Mouse (Mus musculus): Measurements from ENCODE around the gene Adcy1. TPM values are rescaled to one million over a fixed set of nuclear protein-coding genes. Genes with fewer than 3 reads are reported as not detected.

The Adcy1 gene
- total RNA-seq, 2 experiments from 2014 or later: 0.48 to 0.59 TPM

DNA sequence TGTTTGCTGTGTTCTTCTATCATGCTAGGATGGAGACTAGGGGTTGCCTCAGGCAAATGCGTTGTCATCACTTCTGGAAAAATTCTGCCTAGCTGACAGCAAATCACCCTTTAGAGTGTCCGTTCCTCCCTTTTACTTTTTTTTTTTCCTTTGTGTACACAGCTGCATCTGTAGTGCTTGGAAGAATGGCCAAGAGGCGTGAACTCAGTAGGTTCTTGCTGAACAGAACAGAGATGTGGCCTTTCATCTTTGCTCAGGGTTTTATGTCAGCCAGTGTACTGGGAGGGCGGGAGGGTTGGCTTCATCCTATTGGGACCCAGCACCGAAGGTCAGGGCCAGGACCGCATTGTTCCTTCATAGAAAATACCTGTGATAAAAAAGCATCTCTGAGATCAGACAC is 72.0 kb downstream of the Adcy1 start:
- no peak for DNase-seq (ENCODE audit: low spot score)

DNA sequence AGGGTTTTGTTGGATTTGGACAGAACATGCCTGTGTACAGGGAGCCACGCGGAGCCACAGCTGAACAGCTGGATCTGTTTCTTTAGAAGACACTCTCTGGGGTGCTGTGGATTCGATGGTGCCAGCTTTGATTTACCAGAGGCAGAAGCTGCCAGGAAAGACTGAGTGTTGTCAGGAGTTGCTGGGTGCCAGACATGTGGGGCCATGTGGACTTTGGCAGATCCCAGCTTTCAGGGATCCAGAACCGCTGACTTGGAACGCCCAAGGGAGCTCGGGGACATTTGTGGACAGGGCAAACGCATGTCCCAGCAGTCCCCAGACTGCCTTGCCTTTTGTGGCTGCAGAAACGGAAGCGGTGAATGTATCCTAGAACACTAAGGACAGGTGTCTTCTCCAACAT is 72.5 kb downstream of the Adcy1 start:
- peak; percentile 10 for DNase-seq (ENCODE audit: low spot score)

DNA sequence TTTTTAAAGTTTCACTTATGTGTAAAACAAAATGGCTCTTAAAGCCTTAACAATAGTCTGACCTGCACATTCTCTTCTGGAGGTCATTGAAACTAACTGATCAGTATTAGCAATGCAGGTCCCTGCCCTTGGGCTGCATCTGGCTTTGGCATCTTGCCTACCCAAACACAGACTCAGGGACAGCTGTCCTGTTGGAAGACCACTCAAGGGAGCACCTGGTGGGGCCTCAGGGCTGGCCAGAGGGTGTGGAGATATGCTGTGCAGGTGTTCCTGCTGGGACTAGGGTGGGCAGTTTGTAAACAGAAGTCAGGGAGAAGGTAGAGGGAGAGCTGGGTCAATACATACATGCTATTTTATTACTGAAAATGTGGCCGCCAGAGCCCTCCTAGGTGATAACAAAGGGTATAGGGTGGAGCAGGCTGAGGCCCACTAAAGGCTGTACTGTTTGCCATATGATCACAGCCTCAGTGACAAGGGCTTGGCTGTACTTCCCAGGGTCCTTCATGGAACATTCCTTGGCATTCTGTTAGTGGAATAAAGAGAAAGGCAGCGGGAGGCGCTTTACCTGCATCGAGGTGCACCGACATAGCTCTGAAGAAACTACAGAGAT is 73.1 kb downstream of the Adcy1 start:
- no peak for DNase-seq (ENCODE audit: low spot score)

DNA sequence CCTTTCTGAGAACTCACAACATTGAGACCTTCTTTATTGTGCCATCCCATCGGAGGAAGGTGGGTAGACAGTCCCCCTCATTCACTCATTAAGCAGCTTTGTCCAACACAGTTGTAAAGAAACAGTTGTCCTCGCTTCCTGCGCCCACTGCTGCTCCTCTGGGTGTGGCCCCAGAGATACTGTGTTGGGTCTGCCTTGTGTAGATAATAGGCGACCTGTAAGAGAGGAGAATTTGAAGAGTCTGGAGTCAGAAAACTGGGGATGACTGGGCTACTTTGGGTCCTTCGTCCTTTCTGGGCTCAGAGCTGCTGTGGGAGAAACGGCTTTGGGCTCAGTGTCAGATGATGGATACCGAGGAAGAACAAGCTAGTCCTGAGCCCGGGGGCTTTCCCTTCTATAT is 75.1 kb downstream of the Adcy1 start:
- no peak for DNase-seq (ENCODE audit: low spot score)

DNA sequence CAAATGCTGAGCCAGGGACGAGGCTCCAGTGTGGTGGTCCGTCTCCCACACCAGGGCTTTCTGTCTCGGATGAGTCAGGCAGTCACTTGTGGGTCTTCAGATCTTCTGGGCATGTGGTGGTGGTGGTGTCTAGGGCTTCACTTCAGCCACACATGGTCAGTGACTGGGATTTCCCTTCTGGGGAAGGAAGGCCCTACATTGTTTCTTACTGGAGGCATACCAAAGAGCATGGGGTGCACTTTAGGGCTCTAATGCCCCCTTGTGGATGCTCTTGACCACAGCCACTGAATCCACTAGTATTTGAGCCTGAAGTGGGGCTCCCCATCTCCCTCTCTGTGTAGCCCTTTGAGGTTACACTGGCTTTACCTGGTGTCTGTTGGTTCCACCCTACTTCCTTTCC is 77.2 kb downstream of the Adcy1 start:
- peak; percentile 13 for DNase-seq (ENCODE audit: low spot score)

DNA sequence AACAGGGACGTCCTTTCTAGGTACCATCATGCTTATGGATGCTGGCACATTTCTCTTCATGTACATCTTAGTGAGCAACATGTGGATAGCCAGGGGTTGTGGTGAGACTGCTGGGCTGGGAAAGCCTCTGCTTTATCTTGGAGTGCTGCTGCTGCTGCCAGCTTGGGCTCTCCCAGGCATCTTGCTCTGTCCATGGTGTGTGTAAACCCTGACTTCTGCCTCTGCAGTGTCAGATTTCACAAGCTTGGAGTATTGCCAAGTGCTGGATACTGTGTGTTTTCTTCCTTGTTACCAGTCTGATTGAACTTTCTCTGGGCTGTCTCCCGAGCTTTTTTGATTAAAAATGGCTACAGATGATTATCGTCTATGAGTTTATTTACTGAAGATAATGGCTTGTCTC is 79.4 kb downstream of the Adcy1 start:
- no peak for DNase-seq (ENCODE audit: low spot score)

DNA sequence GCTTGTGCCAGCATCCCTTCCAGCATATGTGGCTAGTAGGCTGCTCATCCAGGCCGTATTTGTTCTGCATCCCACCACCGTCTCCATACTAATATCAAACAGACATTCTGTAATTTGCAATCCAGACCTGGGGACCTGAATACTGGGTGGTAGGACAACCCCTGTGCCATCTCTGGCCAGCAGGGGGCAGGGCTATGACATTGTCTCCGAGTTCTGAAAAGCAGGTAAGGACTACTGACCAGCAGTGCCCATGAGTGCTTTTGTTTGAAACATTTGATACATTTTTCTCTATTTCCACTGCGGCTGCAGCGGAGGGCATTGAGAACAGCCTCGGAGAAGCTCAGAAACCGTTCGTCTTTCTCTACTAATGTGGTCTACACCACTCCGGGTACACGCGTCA is 81.1 kb downstream of the Adcy1 start:
- no peak for DNase-seq (ENCODE audit: low spot score)

DNA sequence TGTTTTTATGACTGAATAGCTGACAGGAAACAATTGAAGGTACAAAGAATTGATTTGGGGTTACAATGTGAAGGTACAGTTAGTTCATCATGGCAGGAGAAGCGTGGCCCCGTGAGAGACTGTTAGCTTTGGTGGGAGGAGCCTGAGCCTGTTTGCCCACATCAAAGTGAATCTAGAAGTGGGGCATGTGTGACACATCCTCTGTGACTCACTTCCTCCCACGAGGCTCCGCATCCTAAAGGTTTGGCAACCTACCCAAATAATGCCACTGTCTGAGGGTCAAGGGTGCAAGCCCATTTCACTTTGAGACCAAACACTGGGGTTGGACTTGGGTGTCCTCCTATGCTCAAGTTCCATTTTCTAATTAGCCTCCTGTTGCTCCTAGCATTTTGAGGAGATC is 81.9 kb downstream of the Adcy1 start:
- no peak for DNase-seq (ENCODE audit: low spot score)

DNA sequence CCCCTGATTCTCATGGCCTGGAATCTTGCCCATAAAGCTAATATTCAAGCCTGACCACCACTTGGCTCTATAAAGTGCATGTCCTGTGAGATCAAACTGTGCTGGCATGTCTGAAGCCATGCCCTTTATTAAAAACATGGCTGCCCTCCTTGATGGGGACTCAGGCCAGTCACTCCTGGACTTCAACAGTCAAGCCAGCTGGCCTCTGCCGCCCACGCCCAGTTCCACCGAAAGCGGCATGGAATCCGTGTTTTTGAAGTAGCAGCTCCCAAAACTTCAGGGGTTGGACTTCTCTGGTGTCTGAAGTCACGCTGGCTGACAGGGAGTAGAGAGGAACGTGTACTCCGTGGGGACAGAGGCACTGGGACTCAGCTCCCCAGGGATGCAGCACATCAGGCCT is 84.2 kb downstream of the Adcy1 start:
- DNase-seq (ENCODE audit: low spot score): no peak

DNA sequence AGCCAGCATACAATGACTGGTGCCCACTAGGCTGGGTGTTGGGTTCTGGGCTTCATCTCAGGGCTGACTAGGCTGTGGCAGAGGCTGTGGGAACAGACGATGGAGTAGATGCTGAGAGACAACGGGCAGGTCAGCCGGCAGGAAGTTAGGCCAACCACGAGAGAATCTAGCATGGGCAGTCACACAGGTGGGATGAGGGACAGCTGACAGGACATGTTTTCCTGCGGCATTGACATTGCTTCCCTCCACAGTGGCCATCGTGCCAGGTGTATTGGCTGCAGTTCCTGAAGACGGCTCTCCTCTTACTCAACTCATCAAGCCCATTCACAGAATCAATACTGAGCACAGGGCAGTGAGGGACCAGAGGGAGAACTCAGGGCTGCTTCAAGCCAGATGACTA is 84.7 kb downstream of the Adcy1 start:
- DNase-seq (ENCODE audit: low spot score): no peak

DNA sequence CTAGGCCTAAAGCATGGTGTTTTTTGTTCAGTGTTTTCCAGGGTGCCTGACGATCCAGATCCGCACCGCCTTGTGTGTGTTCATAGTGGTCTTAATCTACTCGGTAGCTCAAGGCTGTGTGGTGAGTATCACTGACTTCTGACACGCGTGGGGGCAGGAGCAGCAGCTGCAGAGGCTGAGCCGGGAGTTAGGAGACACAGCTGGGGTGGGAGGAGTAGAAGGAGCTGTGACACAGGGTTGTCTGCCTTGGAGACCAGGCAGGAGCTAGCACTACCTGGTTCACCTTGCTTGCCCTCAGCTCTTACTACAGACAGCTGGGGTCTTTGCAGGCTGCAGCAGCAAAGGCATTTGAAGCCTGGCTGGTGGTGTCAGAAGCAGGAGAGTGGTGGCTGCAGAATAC is 86.2 kb downstream of the Adcy1 start:
- no peak for DNase-seq (ENCODE audit: low spot score)

DNA sequence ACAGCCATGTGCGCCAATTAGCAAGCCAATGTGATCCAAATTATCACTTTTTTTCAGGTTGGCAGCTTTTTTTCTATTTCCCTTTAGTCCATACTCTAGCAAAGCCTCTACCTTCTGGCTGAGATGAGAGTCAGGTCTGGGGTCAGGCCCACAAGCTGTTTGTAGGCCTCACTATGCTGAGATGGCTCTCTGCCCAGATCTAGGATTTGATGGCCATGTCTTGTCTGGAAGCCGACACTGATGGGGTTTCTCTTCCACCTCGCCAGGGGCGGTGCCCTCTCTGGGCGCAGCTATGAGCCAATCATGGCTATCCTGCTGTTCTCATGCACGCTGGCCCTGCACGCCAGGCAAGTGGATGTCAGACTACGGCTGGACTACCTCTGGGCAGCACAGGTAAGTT is 87.2 kb downstream of the Adcy1 start:
- DNase-seq (ENCODE audit: low spot score): no peak

DNA sequence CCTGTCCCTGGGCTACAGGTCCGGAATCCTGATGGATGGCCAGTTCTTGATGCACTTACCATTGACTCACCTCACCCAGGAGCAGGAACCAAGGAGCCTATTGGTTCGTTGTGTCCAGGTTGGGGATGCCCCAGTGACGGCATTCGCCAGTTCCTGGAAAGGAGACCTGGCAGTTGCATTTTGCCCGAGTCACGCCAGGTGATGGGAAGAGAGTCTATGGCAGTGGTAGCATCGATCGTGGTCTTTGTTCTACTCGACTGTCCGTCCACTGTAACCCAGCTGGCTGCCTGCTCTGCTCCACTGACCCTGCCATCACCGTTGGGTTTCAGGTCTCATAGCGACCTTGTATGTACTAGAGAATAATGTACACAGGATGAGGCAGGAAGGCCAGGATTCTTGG is 89.1 kb downstream of the Adcy1 start:
- no peak for DNase-seq (ENCODE audit: low spot score)

DNA sequence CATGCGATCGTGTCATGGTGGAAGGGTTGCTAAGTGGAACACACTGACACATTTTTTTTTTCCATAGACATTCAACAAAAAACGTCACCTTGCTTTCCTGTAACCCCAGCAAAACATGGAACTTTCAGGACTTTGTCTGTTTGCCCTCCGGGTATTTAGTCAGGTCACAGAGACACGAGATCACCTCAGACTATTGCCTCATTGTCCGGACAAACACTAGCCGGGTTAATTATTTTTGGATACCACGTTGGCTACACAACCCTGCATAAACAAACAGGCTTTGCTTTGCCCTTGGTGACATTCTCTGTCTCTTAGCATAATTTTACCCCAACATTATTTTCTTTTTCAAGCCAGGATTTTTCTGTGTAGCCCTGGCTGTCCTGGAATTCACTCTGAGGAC is 89.8 kb downstream of the Adcy1 start:
- no peak for DNase-seq (ENCODE audit: low spot score)

DNA sequence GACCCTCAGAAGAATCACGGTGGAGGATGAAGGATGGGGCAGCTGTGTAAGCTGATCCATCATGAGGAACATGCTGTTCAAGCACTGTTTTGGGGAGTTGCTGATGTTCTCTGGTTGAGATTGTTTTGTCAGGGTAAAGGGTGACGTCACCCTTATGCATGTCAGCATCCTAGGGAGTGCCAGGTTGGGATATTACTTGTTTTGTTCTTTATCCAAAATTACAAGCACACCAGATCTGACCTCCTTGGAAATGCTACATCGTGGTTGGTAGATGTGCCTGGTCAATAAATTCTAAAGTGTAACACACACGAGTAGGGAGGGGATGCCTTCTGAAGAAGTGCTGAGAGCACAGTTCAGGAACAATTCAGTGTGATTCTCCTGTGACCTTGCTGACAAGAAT is 93.1 kb downstream of the Adcy1 start:
- peak; percentile 5 for DNase-seq (ENCODE audit: low spot score)

DNA sequence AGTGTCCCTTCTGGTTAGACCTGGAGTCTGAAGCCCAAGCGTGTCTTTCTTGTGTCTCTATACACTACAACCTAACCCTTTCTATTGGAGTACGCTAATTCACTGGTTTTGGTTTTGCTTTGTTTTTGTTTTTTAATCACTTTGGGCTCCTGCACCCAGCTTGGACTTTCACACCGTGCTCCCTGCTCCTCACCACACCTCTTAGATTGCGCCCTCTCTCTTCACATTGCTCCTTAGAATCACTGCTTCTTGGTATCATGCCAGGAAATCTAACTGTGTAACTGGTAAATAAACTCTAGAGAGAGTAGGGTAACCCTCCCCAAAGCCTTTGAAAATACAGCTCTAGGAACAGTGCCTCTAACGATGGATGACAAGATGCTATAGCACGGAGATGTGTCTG is 94.9 kb downstream of the Adcy1 start:
- DNase-seq (ENCODE audit: low spot score): no peak

DNA sequence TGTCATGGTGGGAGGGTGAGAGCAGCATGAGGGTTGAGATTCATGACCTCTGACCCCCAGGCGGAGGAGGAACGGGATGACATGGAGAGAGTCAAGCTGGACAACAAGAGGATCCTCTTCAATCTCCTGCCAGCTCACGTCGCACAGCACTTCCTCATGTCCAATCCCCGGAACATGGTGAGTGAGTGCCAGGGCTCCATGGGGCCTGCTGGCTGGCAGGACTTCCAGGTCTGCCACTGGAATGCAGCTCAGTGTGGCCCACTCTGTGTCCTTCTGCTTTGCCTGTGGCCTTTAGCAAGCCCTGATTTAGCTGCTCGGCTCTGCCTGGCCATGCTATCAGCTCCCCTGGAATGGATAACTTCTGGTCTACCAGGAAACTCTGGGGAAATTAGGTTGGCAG is 96.9 kb downstream of the Adcy1 start:
- no peak for DNase-seq (ENCODE audit: low spot score)

DNA sequence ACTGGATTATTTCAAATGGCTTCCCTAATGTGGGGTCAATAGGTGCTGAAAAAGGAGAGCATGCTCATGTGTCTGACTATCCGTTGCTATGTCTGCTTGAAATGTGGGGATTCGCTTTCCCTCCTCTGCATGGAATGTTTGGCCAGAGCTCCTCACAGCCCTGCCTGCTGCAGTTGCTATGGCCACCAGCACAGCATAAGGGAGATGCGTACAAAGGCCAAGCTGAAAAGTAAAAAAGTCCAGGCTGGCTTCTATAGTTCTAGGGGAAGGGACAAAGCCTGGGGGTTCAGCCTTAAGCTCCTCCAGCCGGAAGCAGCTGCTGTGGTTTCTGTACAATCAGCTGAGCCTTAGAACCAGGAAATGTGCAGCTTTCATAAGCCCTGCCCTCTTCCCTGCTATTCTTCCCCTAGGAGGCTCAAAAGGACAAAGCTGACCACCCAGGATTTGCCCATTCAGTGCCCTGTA is 97.4 kb downstream of the Adcy1 start:
- no peak for DNase-seq (ENCODE audit: low spot score)

DNA sequence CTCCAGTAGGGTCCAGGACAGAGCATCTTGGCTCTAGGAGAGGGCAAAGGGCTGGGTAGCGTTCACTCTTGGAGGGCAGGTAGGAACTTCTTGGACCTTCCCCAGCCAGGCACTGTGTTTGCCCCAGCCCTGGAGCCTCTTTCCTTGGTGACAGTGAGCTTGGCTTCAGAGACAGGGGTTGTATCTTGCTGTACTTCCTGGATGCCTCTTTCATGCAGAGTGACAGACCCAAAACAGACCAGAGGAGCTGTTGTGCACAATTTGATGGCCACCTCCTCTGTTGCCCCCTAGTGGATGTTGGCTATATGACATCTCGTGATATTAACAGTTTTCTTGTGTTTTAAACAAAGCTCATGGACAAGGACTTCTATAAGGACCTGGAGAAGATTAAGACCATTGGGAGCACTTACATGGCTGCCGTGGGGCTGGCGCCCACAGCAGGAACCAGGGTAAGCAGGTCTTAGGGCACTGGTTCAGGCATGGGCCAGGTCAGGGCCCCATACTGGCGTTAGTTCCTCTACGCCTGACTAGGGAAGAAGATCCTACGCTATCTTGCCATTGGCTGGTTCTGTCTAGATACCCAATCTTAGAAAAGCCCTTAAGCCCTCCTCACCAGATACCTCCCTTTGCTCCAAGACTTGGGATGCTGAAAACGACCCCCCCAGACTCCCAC is 98.3 kb downstream of the Adcy1 start:
- DNase-seq (ENCODE audit: low spot score): peak; percentile 14

DNA sequence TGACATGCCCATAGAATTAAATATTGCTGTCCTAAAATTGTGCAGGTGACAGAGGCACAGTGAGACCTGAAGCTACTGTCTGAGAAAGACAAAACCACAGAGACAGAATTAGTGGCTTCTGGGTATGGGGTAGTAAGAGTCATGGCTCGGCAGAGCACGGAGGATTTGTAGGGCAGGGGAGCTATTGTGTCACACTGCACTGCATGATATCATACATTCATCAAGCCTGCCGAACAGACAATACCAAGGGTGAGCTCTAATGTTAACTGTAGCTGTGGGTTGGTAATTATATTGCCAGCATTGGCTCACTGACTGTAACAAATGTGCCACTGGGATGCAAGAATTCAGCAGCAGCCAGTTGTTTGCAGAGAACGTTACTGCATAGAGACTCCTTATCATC is 101.1 kb downstream of the Adcy1 start:
- no peak for DNase-seq (ENCODE audit: low spot score)

DNA sequence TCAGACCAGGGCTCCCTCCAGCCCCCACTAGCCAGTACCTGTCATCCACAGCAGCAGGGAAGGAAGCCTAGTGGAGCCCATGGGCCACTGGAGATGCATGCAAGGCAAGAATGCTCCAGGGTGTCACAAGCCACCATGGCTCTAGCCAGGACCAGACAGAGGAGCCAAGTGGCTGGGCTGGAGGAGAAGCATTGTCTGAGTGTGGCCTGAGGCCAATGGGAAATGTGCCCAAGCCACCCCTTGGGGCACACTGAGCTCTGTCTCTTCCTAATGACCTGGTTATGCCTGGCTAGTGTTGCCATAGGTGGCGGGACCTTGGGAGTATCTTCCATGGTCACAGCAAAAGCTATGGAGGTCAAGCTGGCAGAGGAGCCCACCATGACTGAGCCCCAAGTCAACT is 106.4 kb downstream of the Adcy1 start:
- DNase-seq (ENCODE audit: low spot score): no peak

DNA sequence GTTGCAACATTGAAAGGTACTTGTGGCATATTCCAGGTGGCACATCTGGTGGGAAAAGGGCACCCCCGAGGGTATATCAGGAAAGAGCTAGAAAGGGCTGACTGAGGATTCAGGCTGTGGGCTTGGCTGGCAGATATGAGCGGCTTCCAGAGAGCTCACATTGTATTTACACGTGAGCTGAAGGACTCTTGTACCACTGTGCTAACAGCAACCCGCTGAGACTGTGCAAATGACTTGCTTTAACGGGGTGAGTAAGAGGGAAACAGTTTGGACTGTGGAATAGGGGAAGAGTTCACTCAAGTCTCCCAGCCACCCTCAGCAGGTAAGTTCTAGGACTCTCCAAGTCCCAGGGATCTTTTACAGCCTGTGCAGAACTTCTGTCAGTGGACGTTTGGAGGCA is 110.4 kb downstream of the Adcy1 start:
- DNase-seq (ENCODE audit: low spot score): no peak

DNA sequence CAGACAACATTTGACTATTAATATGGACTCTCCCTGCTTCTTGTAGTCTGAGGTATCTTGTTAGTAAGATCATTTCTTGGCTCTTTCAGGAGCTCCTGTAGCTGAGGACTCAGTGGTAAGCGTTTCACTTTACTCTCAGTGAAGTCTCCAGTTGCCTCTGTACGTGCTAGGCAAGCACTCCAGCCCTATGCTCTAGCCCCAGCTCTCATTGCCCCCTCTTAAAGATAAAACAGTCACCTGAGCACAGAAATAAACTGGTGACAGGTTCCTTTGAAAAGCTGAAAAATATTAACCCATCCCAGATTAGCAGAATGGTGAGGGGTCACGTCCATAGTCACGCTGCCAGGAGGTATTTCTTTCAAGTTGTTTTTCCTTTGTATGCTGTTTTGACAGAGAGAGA is 115.4 kb downstream of the Adcy1 start:
- DNase-seq (ENCODE audit: low spot score): no peak

DNA sequence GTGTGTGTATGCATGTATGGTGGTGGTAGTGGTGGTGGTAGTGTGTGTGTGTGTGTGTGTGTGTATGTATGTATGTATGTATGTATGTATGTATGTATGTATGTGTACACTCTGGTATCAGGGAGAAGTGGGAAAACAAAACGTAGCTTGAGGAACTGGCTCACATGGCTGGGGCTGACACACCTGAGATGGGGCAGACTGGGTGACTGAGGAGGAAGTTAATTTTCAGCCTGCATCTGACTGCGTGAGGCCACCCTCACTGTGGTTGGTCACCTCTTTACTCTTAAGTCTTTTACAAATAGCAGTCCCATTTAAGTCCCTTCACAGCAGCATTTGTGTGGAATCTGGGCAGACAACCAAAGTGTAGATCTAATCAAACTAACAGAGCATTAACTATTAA is 116.0 kb downstream of the Adcy1 start:
- no peak for DNase-seq (ENCODE audit: low spot score)

Measured in gastrocnemius, adult 18-20 months (tissue).